8 mouse cellular contexts compared by ENCODE assay signal in the genomic region with DNA sequence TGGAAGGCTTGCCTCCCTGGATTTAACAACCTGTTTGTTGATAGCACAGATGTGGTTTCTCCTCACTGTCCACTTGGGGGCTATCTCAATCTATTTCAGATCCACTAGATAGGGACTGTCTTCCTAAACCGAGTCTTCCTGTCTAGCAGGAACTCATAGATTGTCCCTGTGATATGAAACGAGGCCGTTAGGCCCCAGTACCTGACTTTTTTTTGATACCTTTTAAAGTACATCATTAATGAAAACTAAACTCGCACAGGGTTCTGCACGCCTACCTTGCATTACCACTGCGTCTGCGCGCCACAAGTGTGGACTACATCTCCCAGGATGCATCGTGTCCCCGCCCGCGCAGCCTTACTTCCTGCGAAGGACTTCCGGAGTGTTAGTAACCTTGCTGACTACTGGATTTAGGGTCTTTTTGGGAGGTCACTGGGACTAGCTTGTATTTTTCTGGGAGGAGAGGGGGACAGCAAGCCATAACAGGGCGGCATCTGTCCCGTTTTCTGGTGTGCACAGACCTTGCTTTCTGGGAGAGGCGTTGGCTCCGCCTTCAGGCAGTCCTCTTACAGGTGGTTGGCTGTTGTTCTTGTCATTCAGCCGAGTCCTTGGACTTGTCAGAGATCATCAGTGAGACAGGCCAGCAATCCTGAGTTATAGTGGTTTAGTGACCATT. TPM values are rescaled to one million over a fixed set of nuclear protein-coding genes. Genes with fewer than 3 reads are reported as not detected.
A peak's percentile ranks its signal among the peaks of the same experiment; 100 is the strongest.
DNase-seq lines count a peak whose midpoint lies in the region; ATAC-seq lines count a peak whose summit lies in the region.

No protein-coding gene starts in this region.

- peak overlapping the region; percentile 27 for H3K4me2 ChIP-seq in hindbrain, embryonic 11.5 days (replicated peaks; ENCODE audit: low read depth, low read length)

- no peaks in the 10 kb centered on the region for H3K27me3 ChIP-seq in hindbrain, embryonic 11.5 days (ENCODE audit: control insufficient read depth, insufficient read depth, low read length)

- H3K4me1 ChIP-seq in hindbrain, embryonic 11.5 days (replicated peaks; ENCODE audit: control insufficient read depth, insufficient read depth, low read length): no peaks in the 10 kb centered on the region; the same call in 1 of the 2 replicates

- ATAC-seq in hindbrain, embryonic 11.5 days (ENCODE audit: low FRiP score): peak; percentile 99

- H3K9me3 ChIP-seq in hindbrain, embryonic 11.5 days (ENCODE audit: control insufficient read depth, low read length): no peaks in the 10 kb centered on the region

- H3K4me3 ChIP-seq in hindbrain, embryonic 11.5 days (ENCODE audit: low read depth, low read length): peak overlapping the region; percentile 38

- under 1% methylated on average over 19 of the region's 19 CpGs for WGBS in hindbrain, embryonic 11.5 days

- DNase-seq in MN1 (ENCODE audit: low spot score): peak; percentile 96
- DNase-seq in cerebellum, adult 9-10 months: peak; percentile 95
- peak; percentile 91 to 96 for DNase-seq in frontal cortex, adult 2 months (ENCODE audit: extremely low spot score in 1 of 2, low spot score in 1 of 2)
- DNase-seq in hindbrain, embryonic 11.5 days (ENCODE audit: low spot score): peak; percentile 92
- peak; percentile 88 to 94 for DNase-seq in layer of hippocampus, postnatal 10 days (ENCODE audit: low spot score in 2 of 2)
- DNase-seq in lung, postnatal 10 days: peak; percentile 96
- peak; percentile 88 for DNase-seq in ovary, postnatal 36 days (ENCODE audit: low spot score)
- peak; percentile 93 for DNase-seq in thymus, postnatal 25 days

- peak overlapping the region; percentile 49 for H3K9ac ChIP-seq in hindbrain, embryonic 11.5 days (ENCODE audit: low read depth, low read length)

- H3K27ac ChIP-seq in hindbrain, embryonic 11.5 days (ENCODE audit: low read depth, low read length): peak overlapping the region; percentile 56; the same call in 1 of the 2 replicates

- no peaks in the 10 kb centered on the region for H3K36me3 ChIP-seq in hindbrain, embryonic 11.5 days (ENCODE audit: control insufficient read depth, insufficient read depth, low read length)

RNA-seq across cellular contexts. Expression of gene Irf2, which starts 52.7 kb away (rescaled TPM):
- 27.9 and 28.1 TPM in 2 replicates for polyA plus RNA-seq in frontal cortex, adult 2 months (2012; rRNA removed)
- 11.1 and 14.3 TPM in 2 replicates for polyA plus RNA-seq in hindbrain, embryonic 11.5 days (2014; fragmentation: Nextera tagmentation; extraction: Ambion mirVana)
- total RNA-seq in layer of hippocampus, postnatal 10 days (2021): 10 to 100 TPM; 40.1 to 46.6 TPM

Comparison
In these comparisons a context has a peak if more than half of its experiments do, and no peak if none do; other contexts are left out.
1. Peak in every context shown above with its lines: DNase-seq, ATAC-seq, H3K4me3 ChIP-seq and H3K27ac ChIP-seq.